Mouse (Mus musculus): Measurements from ENCODE around the gene Tnfaip2. TPM values are rescaled to one million over a fixed set of nuclear protein-coding genes. Genes with fewer than 3 reads are reported as not detected.
A peak's percentile ranks its signal among the peaks of the same experiment; 100 is the strongest.

The Tnfaip2 gene
- total RNA-seq, 1 experiment from 2014 or later = 39.1 TPM

DNA sequence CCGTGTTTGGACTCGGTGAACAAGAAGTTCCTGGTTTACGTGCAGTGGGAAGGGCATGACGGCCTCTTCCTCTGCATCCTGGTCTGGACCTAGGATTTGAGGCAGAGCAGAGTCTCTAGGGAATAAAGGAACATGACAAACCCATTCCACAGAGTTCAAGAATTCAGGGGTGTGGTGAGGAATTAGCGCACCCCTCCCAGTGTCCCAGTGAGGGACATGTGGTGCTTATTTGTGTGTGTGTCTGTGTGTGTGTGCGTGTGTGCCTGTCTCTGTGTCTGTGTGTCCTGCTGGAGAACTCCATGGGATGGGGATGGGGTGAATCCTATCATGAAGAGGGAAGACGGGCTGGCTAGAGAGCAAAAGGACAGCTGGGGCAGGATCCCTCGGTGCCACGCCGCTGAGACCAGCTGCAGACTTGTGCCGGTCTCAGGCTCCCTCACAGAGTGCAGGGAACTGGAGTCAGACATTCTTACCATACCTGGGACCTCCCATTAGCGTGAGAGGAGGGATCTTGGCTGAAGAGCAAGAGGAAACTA, 13.1 kb downstream of the Tnfaip2 start:
- ATAC-seq (replicated peaks in 1 of 2; ENCODE audit: insufficient read depth in 1 of 2, low FRiP score in 2 of 2, low TSS enrichment in 1 of 2, low read depth in 1 of 2, poor library complexity in 2 of 2, severe bottlenecking in 2 of 2) = no peak

DNA sequence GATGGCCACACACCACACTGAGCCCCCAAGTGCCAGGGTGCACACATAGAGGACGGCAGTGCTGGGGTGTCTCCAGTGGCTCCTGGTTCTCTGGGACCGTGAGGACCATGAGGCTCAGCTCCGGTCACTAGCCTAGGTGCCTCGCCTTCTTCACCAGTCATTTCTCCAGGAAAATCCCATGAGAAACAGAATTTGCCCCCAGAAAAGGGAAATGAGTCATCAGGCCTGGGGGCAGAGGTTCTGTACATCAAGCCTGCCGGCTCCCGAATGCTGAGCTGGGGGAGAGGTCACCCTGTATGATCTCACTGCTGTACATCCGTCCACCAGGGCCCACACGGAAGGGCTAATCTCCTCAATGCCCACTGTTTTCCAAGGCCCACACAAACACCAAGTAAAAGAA, 13.6 kb downstream of the Tnfaip2 start:
- no peak for ATAC-seq (replicated peaks in 1 of 2; ENCODE audit: insufficient read depth in 1 of 2, low FRiP score in 2 of 2, low TSS enrichment in 1 of 2, low read depth in 1 of 2, poor library complexity in 2 of 2, severe bottlenecking in 2 of 2)

DNA sequence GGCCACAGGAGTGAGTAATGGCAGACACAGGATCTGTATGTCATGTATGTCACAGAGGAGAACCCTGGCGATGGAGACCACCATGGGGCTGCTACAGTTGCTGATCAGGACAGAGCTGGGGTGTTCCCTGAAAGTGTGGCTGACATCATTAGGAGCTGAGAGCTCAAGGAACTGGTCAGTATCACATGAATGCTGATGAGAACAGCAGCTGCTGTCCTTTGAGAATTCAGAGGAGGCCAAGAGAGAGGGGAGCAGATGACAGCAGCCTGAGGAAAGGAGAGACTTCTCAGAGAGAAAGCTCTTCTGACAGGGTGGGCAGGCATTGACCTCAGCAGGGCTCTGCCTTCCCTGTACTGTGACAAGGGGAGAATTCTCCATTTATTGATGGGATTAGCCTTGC, 15.5 kb downstream of the Tnfaip2 start:
- ATAC-seq (replicated peaks in 1 of 2; ENCODE audit: insufficient read depth in 1 of 2, low FRiP score in 2 of 2, low TSS enrichment in 1 of 2, low read depth in 1 of 2, poor library complexity in 2 of 2, severe bottlenecking in 2 of 2) = no peak

DNA sequence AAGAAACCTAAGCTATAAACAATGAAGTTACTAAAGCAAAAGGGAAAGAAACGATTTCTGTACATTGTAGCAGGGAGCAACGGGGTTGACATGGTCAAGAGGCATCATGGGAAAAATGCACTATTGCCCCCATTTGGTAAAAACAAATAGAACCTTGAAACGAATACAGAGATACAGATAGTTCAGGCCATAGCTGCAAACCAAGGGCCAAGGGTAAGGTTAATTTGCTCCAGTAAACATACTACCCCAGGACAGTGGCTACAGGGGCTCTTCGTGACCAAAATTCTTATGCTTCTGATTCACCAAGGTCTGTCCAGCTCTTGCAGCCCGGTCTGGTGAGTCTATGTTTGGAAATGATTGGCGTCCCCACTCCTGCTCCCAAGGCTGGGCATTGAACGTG, 21.3 kb downstream of the Tnfaip2 start:
- ATAC-seq (replicated peaks in 1 of 2; ENCODE audit: insufficient read depth in 1 of 2, low FRiP score in 2 of 2, low TSS enrichment in 1 of 2, low read depth in 1 of 2, poor library complexity in 2 of 2, severe bottlenecking in 2 of 2) = no peak

DNA sequence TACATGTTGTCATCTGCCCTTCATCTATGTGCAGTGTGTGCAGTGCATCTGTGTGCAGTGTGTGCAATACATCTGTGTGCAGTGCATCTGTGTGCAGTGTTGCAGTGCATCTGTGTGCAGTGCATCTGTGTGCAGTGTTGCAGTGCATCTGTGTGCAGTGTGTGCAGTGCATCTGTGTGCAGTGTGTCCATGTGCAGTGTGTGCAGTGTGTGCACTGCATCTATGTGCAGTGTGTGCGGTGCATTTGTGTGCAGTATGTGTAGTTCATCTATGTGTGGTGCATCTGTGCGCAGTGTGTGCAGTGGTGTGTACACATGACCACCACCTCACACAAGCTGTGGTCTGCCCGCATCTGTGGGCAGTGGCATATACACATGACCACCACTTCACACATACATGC, 24.1 kb downstream of the Tnfaip2 start:
- no peak for ATAC-seq (replicated peaks in 1 of 2; ENCODE audit: insufficient read depth in 1 of 2, low FRiP score in 2 of 2, low TSS enrichment in 1 of 2, low read depth in 1 of 2, poor library complexity in 2 of 2, severe bottlenecking in 2 of 2)

DNA sequence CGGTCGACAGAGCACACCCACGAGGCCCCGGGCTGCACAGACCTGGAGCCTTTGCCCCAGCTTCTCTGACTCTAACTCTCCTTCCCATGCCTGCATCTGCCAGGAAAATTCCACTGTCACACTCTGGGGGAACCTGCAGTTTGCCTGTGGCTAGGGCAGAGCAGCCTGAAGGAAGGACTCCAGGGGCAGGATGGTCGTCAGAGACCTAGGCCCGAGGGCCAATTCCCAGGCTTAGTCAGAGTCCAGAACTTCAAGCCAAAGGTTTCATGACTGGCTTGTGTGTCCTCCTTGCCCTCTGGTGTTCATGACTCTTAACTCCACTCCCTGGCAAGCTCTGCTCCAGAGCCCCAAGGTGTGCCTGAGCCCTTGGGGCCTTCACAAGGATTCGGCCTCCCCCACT, 25.9 kb downstream of the Tnfaip2 start:
- ATAC-seq (replicated peaks in 1 of 2; ENCODE audit: insufficient read depth in 1 of 2, low FRiP score in 2 of 2, low TSS enrichment in 1 of 2, low read depth in 1 of 2, poor library complexity in 2 of 2, severe bottlenecking in 2 of 2) = no peak

DNA sequence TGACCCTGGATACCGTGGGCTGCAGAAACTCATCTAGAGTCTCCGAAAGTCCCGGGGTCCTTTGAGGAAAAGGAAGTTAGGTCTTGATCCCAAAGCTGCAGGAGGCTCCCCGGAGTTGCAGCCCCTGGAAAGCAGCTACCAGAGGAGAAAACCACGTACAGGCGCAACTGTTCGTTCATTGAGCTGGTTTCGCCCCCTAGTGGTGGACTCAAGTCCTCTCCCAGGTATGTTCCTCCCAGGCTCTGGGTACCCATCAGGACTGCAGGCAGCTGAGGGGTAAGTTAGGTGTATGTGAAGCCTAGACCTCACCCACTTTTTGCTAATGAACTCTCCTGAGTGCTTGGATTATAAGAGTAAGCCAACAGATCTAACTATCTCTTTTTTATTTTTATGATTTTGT, 27.2 kb downstream of the Tnfaip2 start:
- peak; percentile 76 to 82 for ATAC-seq (replicated peaks in 1 of 2; ENCODE audit: insufficient read depth in 1 of 2, low FRiP score in 2 of 2, low TSS enrichment in 1 of 2, low read depth in 1 of 2, poor library complexity in 2 of 2, severe bottlenecking in 2 of 2)

DNA sequence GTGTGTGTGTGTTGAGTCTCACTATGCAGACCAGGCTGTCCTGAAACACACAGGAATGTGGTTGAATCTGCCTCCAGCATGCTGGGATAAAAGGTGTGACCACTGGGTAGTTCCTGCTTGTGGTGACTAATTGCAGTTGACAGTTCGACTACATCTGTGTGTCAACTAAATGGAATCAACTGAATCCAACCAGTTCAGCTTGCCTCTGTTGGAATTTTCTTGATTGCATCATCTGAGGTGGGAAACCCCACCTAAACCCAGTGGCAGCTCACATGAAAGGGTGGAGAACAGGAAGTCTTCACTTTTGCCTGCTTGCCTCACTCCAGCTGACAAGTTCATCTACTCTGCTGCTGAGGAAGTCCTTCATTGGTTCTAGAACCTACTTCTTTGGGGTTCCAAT, 28.9 kb downstream of the Tnfaip2 start:
- ATAC-seq (replicated peaks in 1 of 2; ENCODE audit: insufficient read depth in 1 of 2, low FRiP score in 2 of 2, low TSS enrichment in 1 of 2, low read depth in 1 of 2, poor library complexity in 2 of 2, severe bottlenecking in 2 of 2) = no peak

DNA sequence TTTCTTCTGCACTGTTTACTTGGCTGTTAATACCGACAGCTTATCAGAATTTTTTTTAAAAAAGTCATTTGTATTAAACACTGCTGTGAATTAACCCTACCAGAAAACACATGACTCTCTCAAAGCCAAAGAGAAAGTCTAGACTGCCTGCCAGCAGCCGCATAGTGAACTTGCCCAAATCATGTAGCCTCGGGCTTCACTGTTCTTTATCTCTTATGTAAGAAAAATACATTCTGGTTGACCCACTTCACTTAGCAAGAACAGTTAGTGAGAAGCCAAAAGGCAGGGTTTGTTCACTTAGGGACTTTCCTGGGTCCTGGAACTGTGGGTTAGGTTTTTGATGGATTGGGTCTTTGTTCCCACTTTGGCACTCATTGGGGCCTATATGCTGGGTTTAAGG, 29.5 kb downstream of the Tnfaip2 start:
- ATAC-seq (replicated peaks in 1 of 2; ENCODE audit: insufficient read depth in 1 of 2, low FRiP score in 2 of 2, low TSS enrichment in 1 of 2, low read depth in 1 of 2, poor library complexity in 2 of 2, severe bottlenecking in 2 of 2) = no peak

DNA sequence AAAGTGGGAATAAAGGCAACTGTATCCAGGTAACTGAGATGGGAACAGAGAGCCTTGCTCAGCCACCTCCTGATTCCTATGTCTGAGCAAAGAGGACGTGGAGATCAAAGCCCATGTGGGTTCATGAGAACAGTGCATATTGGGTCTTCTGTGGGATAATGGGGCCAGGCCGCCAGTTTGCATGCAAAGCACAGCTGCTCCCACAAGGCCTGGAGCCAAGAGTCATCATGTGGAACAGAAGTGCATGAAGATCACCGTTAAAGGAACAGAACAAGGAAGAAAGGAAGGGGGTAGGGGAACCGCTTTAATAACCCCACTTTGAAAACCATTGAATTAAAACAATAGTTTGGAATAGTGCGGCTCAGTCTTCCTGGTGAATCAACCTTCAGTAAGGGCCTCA, 30.6 kb downstream of the Tnfaip2 start:
- no peak for ATAC-seq (replicated peaks in 1 of 2; ENCODE audit: insufficient read depth in 1 of 2, low FRiP score in 2 of 2, low TSS enrichment in 1 of 2, low read depth in 1 of 2, poor library complexity in 2 of 2, severe bottlenecking in 2 of 2)

DNA sequence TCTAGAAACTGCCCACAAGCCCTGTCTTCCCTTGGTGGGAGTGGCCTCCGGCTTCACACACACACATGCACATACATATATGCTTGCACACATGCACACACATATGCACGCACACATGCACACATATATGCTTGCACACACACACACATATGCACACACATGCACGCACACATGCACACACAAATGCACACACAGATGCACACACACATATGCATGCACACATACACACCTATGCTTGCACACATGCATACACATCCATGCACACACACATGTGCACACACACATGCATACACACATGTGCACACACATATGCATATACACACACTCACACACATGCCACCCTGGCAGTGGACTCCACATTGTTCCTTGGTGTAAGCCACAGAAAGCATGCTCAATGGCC, 32.1 kb downstream of the Tnfaip2 start:
- ATAC-seq (replicated peaks in 1 of 2; ENCODE audit: insufficient read depth in 1 of 2, low FRiP score in 2 of 2, low TSS enrichment in 1 of 2, low read depth in 1 of 2, poor library complexity in 2 of 2, severe bottlenecking in 2 of 2) = no peak

DNA sequence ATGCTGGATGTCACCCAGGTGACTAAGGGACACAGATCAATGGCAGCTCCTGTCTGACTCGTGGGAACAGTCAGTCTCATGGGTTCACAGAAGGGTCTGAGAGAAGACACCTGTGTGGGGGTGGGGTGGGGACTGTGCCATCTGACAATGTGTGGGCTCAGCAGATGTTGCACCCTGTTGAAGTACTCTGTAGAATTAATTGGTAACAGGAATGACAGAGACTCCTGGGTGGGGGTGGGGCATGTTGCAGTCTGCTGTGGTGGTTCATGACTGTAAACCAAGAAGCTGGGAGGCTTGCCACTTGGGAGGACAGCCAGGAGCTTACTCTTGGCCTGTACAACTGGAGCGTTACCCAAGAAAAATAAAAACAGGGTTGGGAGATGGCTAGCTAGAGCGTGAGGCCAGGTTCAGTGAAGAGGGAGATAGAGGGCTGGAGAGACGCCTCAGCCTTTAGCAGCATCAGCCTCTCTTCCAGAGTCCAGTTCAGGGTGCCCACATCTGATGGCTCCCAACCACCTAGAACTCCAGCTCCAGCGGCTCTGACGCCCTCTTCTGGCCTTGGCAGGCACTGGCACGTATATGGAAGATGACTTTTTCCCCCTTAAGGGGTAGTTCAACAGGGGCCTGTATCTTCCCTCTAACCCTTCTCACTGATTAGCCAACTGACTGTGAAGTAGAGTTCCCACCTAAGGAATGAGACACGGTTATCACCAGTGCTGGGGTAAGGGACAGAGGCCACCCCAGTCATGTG, 32.8 kb downstream of the Tnfaip2 start:
- ATAC-seq (replicated peaks in 1 of 2; ENCODE audit: insufficient read depth in 1 of 2, low FRiP score in 2 of 2, low TSS enrichment in 1 of 2, low read depth in 1 of 2, poor library complexity in 2 of 2, severe bottlenecking in 2 of 2) = no peak

DNA sequence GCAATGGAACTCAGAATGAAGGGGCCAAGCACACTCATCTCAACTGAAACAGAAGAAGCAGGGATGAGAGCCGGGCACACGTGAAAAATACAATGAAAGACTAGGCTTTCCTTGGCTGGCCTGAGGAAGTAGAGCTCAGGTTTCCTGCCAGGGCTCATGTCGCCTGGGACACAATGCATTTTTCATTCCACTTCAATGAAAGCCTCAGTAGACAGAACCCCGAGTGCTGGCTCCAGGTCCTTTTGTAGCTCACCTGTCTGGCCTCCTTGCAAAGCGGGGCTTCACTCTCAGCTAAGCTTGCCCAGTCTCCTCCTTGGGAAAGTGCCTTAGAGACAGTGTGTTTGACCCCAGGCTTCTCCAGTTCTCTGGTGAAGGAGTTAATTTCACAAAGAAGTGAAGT, 36.7 kb downstream of the Tnfaip2 start:
- ATAC-seq (replicated peaks in 1 of 2; ENCODE audit: insufficient read depth in 1 of 2, low FRiP score in 2 of 2, low TSS enrichment in 1 of 2, low read depth in 1 of 2, poor library complexity in 2 of 2, severe bottlenecking in 2 of 2) = no peak

DNA sequence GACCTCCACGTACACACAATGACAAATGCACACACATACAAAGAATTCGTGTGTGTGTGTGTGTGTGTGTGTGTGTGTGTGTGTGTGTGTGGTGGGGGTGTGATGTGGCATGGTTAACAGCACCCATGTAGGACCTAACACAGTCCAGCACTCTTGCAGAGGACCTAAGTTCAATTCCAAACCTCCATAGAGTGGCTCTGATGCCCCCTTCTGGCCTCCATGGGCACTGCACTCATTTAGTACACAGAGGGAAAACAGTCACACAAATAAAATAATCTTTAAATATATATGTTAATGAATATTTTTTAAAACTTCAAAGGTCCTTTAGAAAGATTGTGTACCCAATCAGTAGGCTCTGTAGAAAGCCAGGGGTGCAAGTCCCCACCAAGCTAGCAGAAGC, 37.6 kb downstream of the Tnfaip2 start:
- ATAC-seq (replicated peaks in 1 of 2; ENCODE audit: insufficient read depth in 1 of 2, low FRiP score in 2 of 2, low TSS enrichment in 1 of 2, low read depth in 1 of 2, poor library complexity in 2 of 2, severe bottlenecking in 2 of 2) = no peak; a peak in 2 of 4 replicates

DNA sequence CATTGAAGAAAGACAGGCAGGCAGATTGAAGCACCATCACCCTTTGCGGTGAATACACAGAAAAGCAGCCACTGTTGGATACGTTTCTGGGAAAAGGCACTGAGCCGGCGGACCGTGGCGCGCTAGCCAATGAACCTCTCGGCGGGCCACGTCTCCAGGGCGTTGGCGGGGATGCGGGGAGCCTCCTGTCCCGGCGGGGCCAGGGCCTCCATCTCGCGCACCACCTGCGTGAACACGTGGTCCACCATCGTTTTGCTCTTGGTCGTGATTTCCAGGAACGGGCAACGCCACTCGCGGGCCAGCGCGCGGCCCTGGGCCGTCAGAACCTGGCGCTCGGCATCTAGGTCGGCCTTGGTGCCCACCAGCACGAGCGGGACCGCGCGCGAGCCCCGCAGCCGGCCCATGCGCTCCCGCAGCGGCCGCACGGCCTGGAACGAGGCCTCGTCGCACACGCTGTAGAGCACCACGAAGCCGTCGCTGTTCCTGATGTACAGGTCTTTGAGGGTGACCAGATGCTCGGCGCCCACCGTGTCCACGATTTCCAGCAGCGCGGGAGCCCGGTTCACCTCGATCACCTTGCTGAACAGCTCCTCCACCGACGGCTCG, 42.9 kb downstream of the Tnfaip2 start:
- 0 out of 4 replicates have a peak, but pooled peaks of 1 of the 2 experiments have one; percentile 6 for ATAC-seq (replicated peaks in 1 of 2; ENCODE audit: insufficient read depth in 1 of 2, low FRiP score in 2 of 2, low TSS enrichment in 1 of 2, low read depth in 1 of 2, poor library complexity in 2 of 2, severe bottlenecking in 2 of 2)

DNA sequence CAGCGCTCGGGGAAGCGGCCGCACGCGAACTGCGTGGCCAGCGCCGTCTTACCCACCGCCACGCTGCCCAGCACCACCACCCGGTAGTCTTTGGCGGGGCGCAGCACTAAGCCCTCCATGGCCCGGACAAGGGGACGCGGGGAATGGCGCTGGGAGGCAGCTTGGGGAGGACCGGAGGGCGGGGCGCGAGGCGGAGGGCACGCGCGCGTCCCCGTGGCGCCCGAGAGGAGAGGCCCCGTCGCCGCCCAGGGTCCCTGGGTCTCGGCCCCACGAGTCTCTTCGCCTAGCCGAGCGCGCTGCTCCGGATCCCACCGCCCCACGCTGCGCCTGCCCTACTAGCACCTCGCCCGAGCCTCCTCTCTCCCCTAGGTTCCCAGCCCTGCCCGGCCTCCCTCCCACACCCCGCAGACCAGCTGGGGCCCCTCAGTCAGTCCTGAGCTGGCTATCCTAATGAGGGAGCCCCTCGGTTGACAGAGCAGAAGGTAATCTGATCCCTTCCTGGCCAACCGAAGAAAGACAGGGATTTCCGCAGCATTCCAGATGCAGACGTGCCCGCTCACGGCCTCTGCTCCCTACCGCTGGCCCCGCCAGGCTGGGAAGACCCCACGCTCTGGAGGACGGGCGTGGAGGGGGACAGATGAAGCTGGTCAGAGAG, 43.5 kb downstream of the Tnfaip2 start, which contains the start of gene Gm266:
Gene Gm266, minus strand, starts transcription at position 172 of the 655 bp plus-strand sequence.
- 0 out of 4 replicates have a peak, but pooled peaks of 1 of the 2 experiments have one; percentile 12 for ATAC-seq (replicated peaks in 1 of 2; ENCODE audit: insufficient read depth in 1 of 2, low FRiP score in 2 of 2, low TSS enrichment in 1 of 2, low read depth in 1 of 2, poor library complexity in 2 of 2, severe bottlenecking in 2 of 2)

DNA sequence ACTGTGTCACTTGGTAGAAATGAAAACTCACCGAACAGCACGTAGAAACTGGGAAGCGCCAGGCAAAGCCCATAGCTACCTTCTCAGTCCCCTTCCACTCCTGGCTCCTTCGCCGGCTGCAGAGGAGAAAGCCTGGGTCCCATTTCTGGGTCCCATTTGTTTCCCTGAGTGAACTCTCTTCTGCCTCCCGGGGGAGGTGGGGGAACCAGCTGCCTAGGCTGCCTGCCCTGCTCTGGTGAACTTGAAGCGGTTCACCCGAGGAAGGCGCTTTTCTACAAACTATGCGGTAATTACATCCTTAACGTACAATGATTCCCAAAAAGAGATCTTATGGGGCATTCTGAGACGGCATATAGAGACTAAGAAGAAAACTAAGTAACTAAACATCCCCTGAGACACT, 44.2 kb downstream of the Tnfaip2 start:
- ATAC-seq (replicated peaks in 1 of 2; ENCODE audit: insufficient read depth in 1 of 2, low FRiP score in 2 of 2, low TSS enrichment in 1 of 2, low read depth in 1 of 2, poor library complexity in 2 of 2, severe bottlenecking in 2 of 2) = peak in 1 of 2 experiments; percentile 4; a peak in 1 of 4 replicates

DNA sequence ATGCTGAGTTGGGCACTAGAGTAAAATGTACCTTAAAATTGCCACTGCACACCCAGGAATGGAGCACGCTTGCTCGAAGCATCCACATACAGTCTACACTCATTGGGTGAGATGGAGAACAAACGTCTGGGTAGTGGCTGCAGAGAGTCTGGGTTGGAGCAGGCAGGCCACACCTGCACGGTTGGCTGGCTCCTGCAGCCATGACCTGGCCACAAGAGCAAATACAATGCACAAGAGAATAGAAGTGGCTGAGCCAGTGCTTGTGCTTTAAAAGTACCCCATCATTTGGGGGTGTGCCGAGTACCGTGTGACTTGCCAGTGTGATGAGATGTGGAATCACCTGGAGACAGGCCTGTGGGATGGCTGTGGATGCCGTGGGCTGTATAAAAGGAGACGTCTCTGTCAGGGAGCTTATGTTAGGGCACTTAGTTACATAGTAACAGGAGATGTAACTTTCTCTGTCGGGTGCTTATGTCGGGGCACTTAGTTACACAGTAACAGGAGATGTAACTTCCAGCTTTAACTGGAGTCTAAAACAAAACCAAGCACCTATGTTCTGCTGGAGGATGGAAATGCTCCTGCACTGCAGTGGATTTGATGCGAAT, 47.1 kb downstream of the Tnfaip2 start:
- no peak for ATAC-seq (replicated peaks in 1 of 2; ENCODE audit: insufficient read depth in 1 of 2, low FRiP score in 2 of 2, low TSS enrichment in 1 of 2, low read depth in 1 of 2, poor library complexity in 2 of 2, severe bottlenecking in 2 of 2)

All from hematopoietic stem cell, adult 5-6 weeks (primary cell).